Mouse (Mus musculus) neural tube, embryonic 12.5 days (tissue): Measurements from ENCODE around the gene Fer1l4. TPM values are rescaled to one million over a fixed set of nuclear protein-coding genes. Genes with fewer than 3 reads are reported as not detected.

Source experiments
- ATAC-seq: fragments of 200-750 bp; cut with Nextera tagmentation; 2 replicates; pipeline ENCODE4 v1.8.0; 2017; ENCODE audit warnings: low read depth, mild to moderate bottlenecking, moderate TSS enrichment, moderate library complexity; ENCODE audit not compliant: low FRiP score
- H3K27ac ChIP-seq: fragments of 300-500 bp; sonication (generic); 2 replicates; pipeline ENCODE4 v1.5.1; 2016
- H3K27me3 ChIP-seq: fragments of 300-500 bp; sonication (generic); replicated peaks from 2 replicates; pipeline ENCODE4 v1.6.1; 2016; ENCODE audit warnings: mild to moderate bottlenecking
- H3K36me3 ChIP-seq: fragments of 300-500 bp; sonication (generic); 2 replicates; pipeline ENCODE4 v1.6.1; 2016; ENCODE audit warnings: mild to moderate bottlenecking
- H3K4me1 ChIP-seq: fragments of 300-500 bp; sonication (generic); 2 replicates; pipeline ENCODE4 v1.6.1; 2016
- H3K4me2 ChIP-seq: fragments of 300-500 bp; sonication (generic); replicated peaks from 2 replicates; pipeline ENCODE4 v1.6.1; 2016; ENCODE audit warnings: mild to moderate bottlenecking
- H3K4me3 ChIP-seq: fragments of 300-500 bp; sonication (generic); 2 replicates; pipeline ENCODE4 v1.5.1; 2016
- H3K9ac ChIP-seq: fragments of 300-500 bp; sonication (generic); 2 replicates; pipeline ENCODE4 v1.6.1; 2016; ENCODE audit warnings: mild to moderate bottlenecking
- H3K9me3 ChIP-seq: fragments of 300-500 bp; sonication (generic); 2 replicates; pipeline ENCODE4 v1.6.1; 2016; ENCODE audit warnings: mild to moderate bottlenecking
- WGBS: fragments of 180-500 bp; shearing (Covaris S2); methylation state at CpG from one replicate; pipeline ENCODE4 v1.1.7; 2016; 5-methylcytosine and 5-hydroxymethylcytosine counted together
- polyA plus RNA-seq: library from polyadenylated mRNA; unstranded; fragments of >200 nt; fragmentation: Nextera tagmentation; extraction: Ambion mirVana; gene quantifications from 2 replicates; pipeline ENCODE4 v1.2.1, GENCODE M21; 2016

Gene Fer1l4
- polyA plus RNA-seq, 1 experiment from 2014 or later: not detected

GRCm38 (mm10) chr2:156067916-156068315, 15.2 kb upstream of the Fer1l4 start:
- no peak for ATAC-seq
- Histone ChIP-seq H3K4me1 (peaks cover 9% of the 10 kb centered on the region), H3K9ac (no peak overlapping the region), H3K27ac (no peak overlapping the region), H3K4me3 (no peak overlapping the region), H3K27me3 (no peaks in the 10 kb centered on the region), H3K4me2 (no peak overlapping the region), H3K9me3 (0 out of 2 replicates have a peak, but pooled peaks cover 5% of the 10 kb centered on the region), H3K36me3 (peaks cover 48% of the 10 kb centered on the region)
- 93% methylated on average over 10 of the region's 10 CpGs for WGBS

GRCm38 (mm10) chr2:156066126-156066525, 13.4 kb upstream of the Fer1l4 start:
- Histone ChIP-seq H3K4me1 (peaks cover 9% of the 10 kb centered on the region), H3K9ac (peak overlapping the region; percentile 78), H3K4me2 (peak overlapping the region; percentile 94), H3K4me3 (peak overlapping the region; percentile 70), H3K36me3 (peaks cover 32% of the 10 kb centered on the region), H3K9me3 (0 out of 2 replicates have a peak, but pooled peaks cover 5% of the 10 kb centered on the region), H3K27me3 (no peaks in the 10 kb centered on the region), H3K27ac (no peak overlapping the region)
- WGBS: 38% methylated on average over 10 of the region's 10 CpGs
- ATAC-seq: peak; percentile 19; the same call in 1 of the 2 replicates

GRCm38 (mm10) chr2:156065099-156066041, 12.6 kb upstream of the Fer1l4 start, which contains the start of gene Spag4:
Spag4 (plus strand) TSS chr2:156065175.
- H3K9ac ChIP-seq: peak within 1 kb of the TSS; percentile 78
- under 1% methylated on average over 69 of the region's 81 CpGs for WGBS

GRCm38 (mm10) chr2:156047929-156048328, 4.8 kb downstream of the Fer1l4 start:
- 7% methylated on average over 19 of the region's 19 CpGs for WGBS
- H3K4me2 ChIP-seq: peak overlapping the region; percentile 32
- no peak overlapping the region for H3K4me3 ChIP-seq
- H3K4me1 ChIP-seq: no peaks in the 10 kb centered on the region
- H3K27ac ChIP-seq: no peak overlapping the region
- ATAC-seq: no peak
- no peaks in the 10 kb centered on the region for H3K36me3 ChIP-seq
- H3K9me3 ChIP-seq: no peaks in the 10 kb centered on the region
- no peak overlapping the region for H3K9ac ChIP-seq
- peaks cover 17% of the 10 kb centered on the region for H3K27me3 ChIP-seq

More at GRCm38 (mm10) chr2:156065099-156066041, 12.6 kb upstream of the Fer1l4 start, which contains the start of gene Spag4:
- Histone ChIP-seq H3K36me3 (peaks cover 25% of the 10 kb centered on the region), H3K27ac (peak within 1 kb of the TSS; percentile 50), H3K4me1 (peaks cover 9% of the 10 kb centered on the region), H3K9me3 (0 out of 2 replicates have a peak, but pooled peaks cover 5% of the 10 kb centered on the region), H3K4me2 (peak within 1 kb of the TSS; percentile 94), H3K4me3 (peak within 1 kb of the TSS; percentile 70), H3K27me3 (no peaks in the 10 kb centered on the region)
- ATAC-seq: peak; percentile 84

GRCm38 (mm10) chr2:156042903-156043302, 9.8 kb downstream of the Fer1l4 start:
- Histone ChIP-seq H3K4me3 (no peak overlapping the region), H3K4me1 (no peaks in the 10 kb centered on the region), H3K36me3 (no peaks in the 10 kb centered on the region), H3K27me3 (peaks cover 10% of the 10 kb centered on the region), H3K9ac (no peak overlapping the region), H3K27ac (no peak overlapping the region), H3K4me2 (no peak overlapping the region), H3K9me3 (no peaks in the 10 kb centered on the region)
- ATAC-seq: no peak
- WGBS: 85% methylated on average over 8 of the region's 8 CpGs

GRCm38 (mm10) chr2:156039390-156039789, 13.4 kb downstream of the Fer1l4 start:
- H3K27me3 ChIP-seq: no peaks in the 10 kb centered on the region
- no peaks in the 10 kb centered on the region for H3K4me1 ChIP-seq
- no peaks in the 10 kb centered on the region for H3K9me3 ChIP-seq
- no peak overlapping the region for H3K9ac ChIP-seq
- 90% methylated on average over 3 of the region's 3 CpGs for WGBS
- H3K36me3 ChIP-seq: no peaks in the 10 kb centered on the region
- H3K4me2 ChIP-seq: no peak overlapping the region
- no peak overlapping the region for H3K4me3 ChIP-seq
- ATAC-seq: no peak
- H3K27ac ChIP-seq: no peak overlapping the region

GRCm38 (mm10) chr2:156025482-156025881, 27.3 kb downstream of the Fer1l4 start:
- no peaks in the 10 kb centered on the region for H3K9me3 ChIP-seq
- H3K4me1 ChIP-seq: no peaks in the 10 kb centered on the region
- H3K27ac ChIP-seq: no peak overlapping the region
- no peak overlapping the region for H3K4me3 ChIP-seq
- no peaks in the 10 kb centered on the region for H3K27me3 ChIP-seq
- H3K36me3 ChIP-seq: peaks cover 1% of the 10 kb centered on the region; the same call in 1 of the 2 replicates
- no peak overlapping the region for H3K9ac ChIP-seq
- no peak for ATAC-seq
- H3K4me2 ChIP-seq: no peak overlapping the region

- ATAC-seq: no peak
- Histone ChIP-seq H3K27me3 (no peaks in the 10 kb centered on the region), H3K9ac (no peak overlapping the region), H3K4me1 (no peaks in the 10 kb centered on the region), H3K9me3 (no peaks in the 10 kb centered on the region), H3K4me2 (no peak overlapping the region), H3K4me3 (no peak overlapping the region), H3K36me3 (peaks cover 36% of the 10 kb centered on the region), H3K27ac (no peak overlapping the region)
- WGBS: 85% methylated on average over 2 of the region's 2 CpGs
Measured at GRCm38 (mm10) chr2:156021765-156022164, 31.0 kb downstream of the Fer1l4 start.

- Histone ChIP-seq H3K4me3 (no peak overlapping the region), H3K9me3 (no peaks in the 10 kb centered on the region), H3K4me2 (no peak overlapping the region), H3K9ac (no peak overlapping the region), H3K36me3 (peaks cover 42% of the 10 kb centered on the region), H3K27ac (no peak overlapping the region), H3K4me1 (no peaks in the 10 kb centered on the region), H3K27me3 (no peaks in the 10 kb centered on the region)
- WGBS: 94% methylated on average over 8 of the region's 8 CpGs
- ATAC-seq: no peak
Measured at GRCm38 (mm10) chr2:156021219-156021618, 31.5 kb downstream of the Fer1l4 start.

GRCm38 (mm10) chr2:156018106-156018505, 34.6 kb downstream of the Fer1l4 start:
- Histone ChIP-seq H3K27ac (no peak overlapping the region), H3K4me2 (no peak overlapping the region), H3K27me3 (no peaks in the 10 kb centered on the region), H3K9me3 (no peaks in the 10 kb centered on the region), H3K4me1 (no peaks in the 10 kb centered on the region), H3K36me3 (peaks cover 73% of the 10 kb centered on the region), H3K4me3 (no peak overlapping the region), H3K9ac (no peak overlapping the region)
- no peak for ATAC-seq
- 97% methylated on average over 3 of the region's 3 CpGs for WGBS

GRCm38 (mm10) chr2:156007888-156008532, 44.7 kb downstream of the Fer1l4 start, which contains the start of the genes 6430550D23Rik and Ergic3:
6430550D23Rik (minus strand) TSS chr2:156007977.
Ergic3 (plus strand) TSS chr2:156008045.
- peaks cover 7% of the 10 kb centered on the region for H3K4me1 ChIP-seq
- peak; percentile 99 for ATAC-seq
- H3K27ac ChIP-seq: peak within 1 kb of the TSS; percentile 34; the same call in 1 of the 2 replicates
- H3K9me3 ChIP-seq: no peaks in the 10 kb centered on the region
- H3K9ac ChIP-seq: peak within 1 kb of the TSS; percentile 84
- peaks cover 36% of the 10 kb centered on the region for H3K36me3 ChIP-seq
- H3K4me2 ChIP-seq: peak within 1 kb of the TSS; percentile 82
- WGBS: under 1% methylated on average over 45 of the region's 45 CpGs
- H3K4me3 ChIP-seq: peak within 1 kb of the TSS; percentile 80
- H3K27me3 ChIP-seq: no peaks in the 10 kb centered on the region

GRCm38 (mm10) chr2:156005393-156005792, 47.4 kb downstream of the Fer1l4 start:
- no peak overlapping the region for H3K27ac ChIP-seq
- H3K4me2 ChIP-seq: no peak overlapping the region
- WGBS: 90% methylated on average over 4 of the region's 4 CpGs
- H3K9me3 ChIP-seq: no peaks in the 10 kb centered on the region
- H3K4me1 ChIP-seq: peaks cover 7% of the 10 kb centered on the region
- no peak for ATAC-seq
- no peak overlapping the region for H3K4me3 ChIP-seq
- H3K27me3 ChIP-seq: no peaks in the 10 kb centered on the region
- peaks cover 22% of the 10 kb centered on the region for H3K36me3 ChIP-seq
- H3K9ac ChIP-seq: no peak overlapping the region
